Mouse (Mus musculus) layer of hippocampus, postnatal 25 days (tissue): Measurements from ENCODE around the gene Lasp1. TPM values are rescaled to one million over a fixed set of nuclear protein-coding genes. Genes with fewer than 3 reads are reported as not detected.
"Not testable (repeated sequence)": the region's sequence is repeated elsewhere in the genome, so short reads cannot be mapped to it uniquely, and the experiment has no call there.

Source experiments
- DNase-seq, 2 experiments: peaks; one replicate each; pipeline ENCODE4 v3.0.0; 2022; ENCODE audit warnings: mixed read lengths in 2 of 2, low spot score in 1 of 2; ENCODE audit errors: extremely low spot score in 1 of 2
- total RNA-seq, 2 experiments: library from RNA; stranded (reverse); gene quantifications; 2 replicates each; pipeline ENCODE4 v1.2.3; 2021

Lasp1 gene
- total RNA-seq, 2 experiments from 2014 or later = 102 to 114 TPM

- DNase-seq = no peak
These were observed 56.7 kb downstream of the Lasp1 start for GRCm38 (mm10) chr11:97855473-97855872.

GRCm38 (mm10) chr11:97862148-97862547, 63.3 kb downstream of the Lasp1 start:
- DNase-seq = no peak

GRCm38 (mm10) chr11:97865421-97865820, 66.6 kb downstream of the Lasp1 start:
- no peak for DNase-seq

- no peak for DNase-seq
These were observed 67.5 kb downstream of the Lasp1 start for GRCm38 (mm10) chr11:97866091-97866888.

- no peak for DNase-seq
These were observed 68.8 kb downstream of the Lasp1 start for GRCm38 (mm10) chr11:97867591-97867990.

- not testable (repeated sequence) for DNase-seq
These were observed 73.6 kb downstream of the Lasp1 start for GRCm38 (mm10) chr11:97872378-97872777.

- DNase-seq = no peak
These were observed 75.6 kb downstream of the Lasp1 start for GRCm38 (mm10) chr11:97874396-97874795.

GRCm38 (mm10) chr11:97877341-97877740, 78.5 kb downstream of the Lasp1 start:
- DNase-seq = no peak

GRCm38 (mm10) chr11:97880362-97880761, 81.6 kb downstream of the Lasp1 start:
- DNase-seq = no peak

- DNase-seq = peak; percentile 36 to 39
These were observed 84.7 kb downstream of the Lasp1 start for GRCm38 (mm10) chr11:97883542-97883917.

- peak; percentile 84 to 87 for DNase-seq
These were observed 85.3 kb downstream of the Lasp1 start, which contains the start of gene Fbxo47 for GRCm38 (mm10) chr11:97883918-97884600. Gene Fbxo47, minus strand, starts transcription at chr11:97884154.

GRCm38 (mm10) chr11:97884601-97885185, 85.9 kb downstream of the Lasp1 start:
- DNase-seq = no peak

GRCm38 (mm10) chr11:97885296-97885915, 86.6 kb downstream of the Lasp1 start:
- DNase-seq = no peak

Other genes with a start within 250 kb of the Lasp1 start
- gene Srcin1, start 222.8 kb upstream of the Lasp1 start, total RNA-seq = 100 to 1,000 TPM; 260 to 270 TPM
- 10 to 100 TPM; 28.8 to 34.3 TPM for gene Epop, start 169.3 kb upstream of the Lasp1 start, total RNA-seq
- gene Mllt6, start 135.6 kb upstream of the Lasp1 start, total RNA-seq = 100 to 1,000 TPM in 1 of 2 experiments, 10 to 100 TPM in 1; 88.5 to 105 TPM
- 10 to 100 TPM; 47.0 to 55.1 TPM for gene Cisd3, start 113.2 kb upstream of the Lasp1 start, total RNA-seq
- 10 to 100 TPM; 19.7 to 27.9 TPM for gene Pcgf2, start 98.5 kb upstream of the Lasp1 start, total RNA-seq
- 100 to 1,000 TPM; 125 to 144 TPM for gene Psmb3, start 95.6 kb upstream of the Lasp1 start, total RNA-seq
- gene Pip4k2b, start 54.3 kb upstream of the Lasp1 start, total RNA-seq = 100 to 1,000 TPM; 104 to 105 TPM
- 10 to 100 TPM; 19.2 to 20.6 TPM for gene Cwc25, start 32.4 kb upstream of the Lasp1 start, total RNA-seq
- gene 1700001P01Rik, start 23.1 kb upstream of the Lasp1 start, total RNA-seq = 1 to 10 TPM in 1 of 2 experiments, under 1 TPM in 1; 0.63 to 1.3 TPM
- 100 to 1,000 TPM; 327 to 397 TPM for gene Rpl23, start 16.6 kb upstream of the Lasp1 start, total RNA-seq
- gene B230217C12Rik, start 41.8 kb downstream of the Lasp1 start, total RNA-seq = 10 to 100 TPM; 66.2 to 71.6 TPM
- 1 to 10 TPM; 1.2 to 1.9 TPM for gene Fbxo47, start 85.2 kb downstream of the Lasp1 start, total RNA-seq
- 1 to 10 TPM; 8.2 to 9.1 TPM for gene Plxdc1, start 187.4 kb downstream of the Lasp1 start, total RNA-seq
- gene Arl5c, start 197.2 kb downstream of the Lasp1 start, total RNA-seq = 1 to 10 TPM in 1 of 2 experiments, under 1 TPM in 1; 0.71 to 1.2 TPM
- gene Cacnb1, start 224.0 kb downstream of the Lasp1 start, total RNA-seq = 100 to 1,000 TPM; 138 to 144 TPM
- 100 to 1,000 TPM; 567 to 626 TPM for gene Rpl19, start 227.7 kb downstream of the Lasp1 start, total RNA-seq